Mouse (Mus musculus): ENCODE measurements around the gene Actn3.
"Not testable (repeated sequence)": the region's sequence is repeated elsewhere in the genome, so short reads cannot be mapped to it uniquely, and the experiment has no call there.

Gene Actn3

DNA sequence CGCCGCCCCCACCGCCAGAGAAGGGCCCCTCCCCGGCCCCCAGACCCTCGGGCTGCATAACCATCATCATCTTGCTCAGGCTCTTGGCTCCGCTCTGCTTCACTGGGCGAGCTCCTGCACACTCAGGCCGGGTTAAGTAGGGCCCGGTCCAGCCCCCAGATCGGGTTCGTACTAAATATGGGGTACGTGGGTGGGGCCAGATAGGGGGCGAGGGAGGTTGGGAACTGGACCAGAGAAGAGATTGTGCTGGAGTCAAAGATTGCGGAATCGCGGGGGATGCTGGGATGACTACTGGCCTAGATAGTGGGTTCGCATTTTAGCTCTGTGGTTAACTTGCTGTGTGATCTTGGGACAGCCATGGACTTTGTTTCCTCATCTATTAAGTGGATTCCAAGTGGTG lies at the start of gene Actn3:
Gene Actn3, minus strand, starts transcription at position 125 of the 400 bp plus-strand sequence.
- no peak for DNase-seq

DNA sequence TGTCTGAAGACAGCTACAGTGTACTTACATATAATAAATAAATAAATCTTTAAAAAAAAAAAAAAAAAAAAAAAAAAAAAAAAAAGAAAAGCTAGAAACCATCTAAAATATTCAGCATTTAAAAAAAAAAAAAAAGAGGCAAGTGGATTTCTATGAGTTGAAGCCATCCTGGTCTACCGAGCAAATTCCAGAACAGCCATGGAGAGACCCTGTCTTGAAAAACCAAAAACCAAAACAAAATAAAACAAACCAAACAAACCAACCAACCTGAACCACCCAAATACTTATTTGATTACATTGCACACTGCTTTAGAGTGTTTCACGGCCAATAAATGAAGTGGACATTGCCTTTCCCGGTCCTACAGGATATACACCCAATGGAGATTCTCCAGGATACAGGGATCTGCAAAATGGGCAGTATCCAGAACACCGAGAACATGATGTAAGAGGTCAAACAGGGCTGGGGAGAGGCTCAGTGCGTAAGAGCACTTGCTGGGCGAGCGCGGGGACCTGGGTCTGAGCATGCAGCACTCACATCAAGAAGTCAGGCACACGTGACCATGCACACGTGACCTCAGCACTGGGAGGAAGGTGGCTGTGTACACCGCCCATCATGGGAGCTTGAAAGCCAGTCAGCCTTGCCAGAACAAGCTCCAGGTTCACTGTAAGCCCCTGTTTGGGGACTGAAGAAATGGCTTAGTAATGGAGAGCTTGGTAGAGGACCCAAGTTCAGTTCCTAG lies 47.6 kb upstream of the Actn3 start:
- no peak for DNase-seq

DNA sequence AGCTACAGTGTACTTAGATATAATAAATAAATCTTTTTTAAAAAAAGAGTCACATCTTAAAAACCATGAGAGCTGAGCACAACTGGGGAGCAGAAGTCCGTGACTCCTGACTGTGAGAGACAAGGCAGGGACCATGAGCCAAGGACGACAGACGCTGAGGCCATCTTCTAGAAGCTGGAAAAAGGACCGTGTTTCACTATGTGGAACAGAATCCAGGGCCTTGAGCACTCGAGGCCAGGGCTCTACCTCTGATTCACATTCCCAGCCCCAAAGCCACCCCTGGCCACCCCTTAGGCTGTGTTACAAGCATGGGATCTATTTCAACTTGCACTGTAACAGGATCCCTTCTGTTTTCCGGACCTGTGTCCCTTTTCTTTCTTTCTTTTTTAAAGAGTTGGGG lies 41.9 kb upstream of the Actn3 start:
- no peak for DNase-seq

DNA sequence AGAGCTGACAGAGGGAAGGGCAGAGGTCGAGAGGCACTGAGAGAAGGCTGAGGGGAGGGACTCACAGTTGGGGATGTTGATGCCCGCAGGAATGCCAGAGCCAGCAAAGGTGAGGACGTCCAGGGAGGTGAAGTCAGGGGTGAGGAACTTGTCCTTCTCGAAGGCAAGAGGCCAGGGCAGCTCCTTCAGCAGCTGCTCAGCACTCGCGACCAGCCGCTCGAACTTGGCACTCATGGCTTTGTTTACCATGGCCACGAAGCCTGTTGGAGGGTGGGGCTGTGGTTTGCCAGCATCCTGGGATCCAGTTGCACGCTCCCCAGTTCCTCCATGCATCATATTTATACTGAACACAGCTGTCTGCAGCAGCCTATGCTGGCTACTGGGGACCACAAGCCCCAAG lies 39.1 kb upstream of the Actn3 start:
- no peak for DNase-seq

DNA sequence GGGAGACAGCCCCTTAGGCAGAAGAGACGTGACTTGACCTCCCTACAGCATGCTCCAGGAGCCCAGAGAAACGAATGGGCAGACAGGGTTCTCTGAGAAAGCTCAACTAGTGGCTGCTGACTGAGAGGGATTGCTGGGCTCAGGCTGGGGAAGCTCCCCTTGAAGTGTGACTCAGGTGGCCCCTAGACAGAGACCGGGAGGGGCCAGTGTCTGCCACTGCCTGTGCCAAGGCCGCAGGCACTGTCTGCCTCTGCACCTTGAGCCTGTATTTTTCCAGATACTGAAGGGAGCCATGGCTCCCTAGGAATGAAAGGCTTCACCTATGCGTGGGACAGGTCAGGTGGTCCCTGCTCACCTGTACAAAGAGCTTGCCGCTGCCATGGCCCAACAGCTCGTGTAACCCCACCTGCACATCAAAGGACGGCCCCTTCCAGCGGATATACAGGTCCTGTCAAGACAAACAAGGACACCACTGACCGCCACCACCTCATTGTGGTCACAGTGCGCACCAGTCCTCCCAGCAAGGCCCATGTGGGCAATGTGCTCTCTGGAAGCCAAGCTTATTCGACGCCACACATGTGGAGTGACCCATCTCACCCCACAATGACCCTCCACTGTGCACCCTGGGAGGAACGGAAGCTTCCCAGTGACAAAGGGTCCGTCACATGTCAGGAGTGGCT lies 38.4 kb upstream of the Actn3 start:
- no peak for DNase-seq

DNA sequence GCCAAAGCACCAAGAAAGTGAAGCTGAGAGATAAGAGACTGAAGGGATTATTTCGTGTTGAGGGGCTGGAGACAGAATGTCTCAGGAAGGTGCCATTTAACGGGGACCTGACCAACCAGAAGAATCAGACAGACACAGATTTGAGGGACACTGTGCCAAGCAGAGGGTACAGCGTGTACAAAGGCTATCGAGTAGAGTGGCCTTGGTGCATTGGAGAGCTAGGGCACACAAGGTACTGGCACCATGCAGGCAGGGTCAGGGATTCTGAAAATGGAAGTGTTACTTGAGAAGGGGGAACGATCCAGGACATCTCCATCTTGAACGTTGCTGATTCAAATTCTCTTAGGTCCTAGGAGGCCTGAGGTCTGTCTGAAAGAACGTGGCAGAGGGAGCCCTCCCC lies 31.7 kb upstream of the Actn3 start:
- DNase-seq: no peak

DNA sequence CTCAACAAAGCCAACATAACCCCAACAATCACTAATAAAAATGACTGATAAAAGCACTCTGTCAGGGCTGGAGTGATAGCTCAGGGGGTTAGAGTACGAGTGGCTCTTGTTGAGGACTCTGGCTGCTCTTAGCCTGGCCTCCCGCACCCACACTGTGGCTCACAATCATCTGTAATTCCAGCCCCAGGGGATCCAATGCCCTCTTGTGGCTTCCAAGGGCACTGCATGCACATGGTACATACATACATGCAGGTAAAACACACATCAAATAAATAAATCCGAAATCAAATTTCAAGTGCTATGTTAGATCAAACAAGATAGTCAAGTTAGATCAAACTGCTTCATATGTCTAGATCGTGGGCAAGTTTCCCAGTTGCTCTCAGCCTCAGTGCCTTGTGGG lies 30.4 kb upstream of the Actn3 start:
- peak; percentile 51 to 65 for DNase-seq

DNA sequence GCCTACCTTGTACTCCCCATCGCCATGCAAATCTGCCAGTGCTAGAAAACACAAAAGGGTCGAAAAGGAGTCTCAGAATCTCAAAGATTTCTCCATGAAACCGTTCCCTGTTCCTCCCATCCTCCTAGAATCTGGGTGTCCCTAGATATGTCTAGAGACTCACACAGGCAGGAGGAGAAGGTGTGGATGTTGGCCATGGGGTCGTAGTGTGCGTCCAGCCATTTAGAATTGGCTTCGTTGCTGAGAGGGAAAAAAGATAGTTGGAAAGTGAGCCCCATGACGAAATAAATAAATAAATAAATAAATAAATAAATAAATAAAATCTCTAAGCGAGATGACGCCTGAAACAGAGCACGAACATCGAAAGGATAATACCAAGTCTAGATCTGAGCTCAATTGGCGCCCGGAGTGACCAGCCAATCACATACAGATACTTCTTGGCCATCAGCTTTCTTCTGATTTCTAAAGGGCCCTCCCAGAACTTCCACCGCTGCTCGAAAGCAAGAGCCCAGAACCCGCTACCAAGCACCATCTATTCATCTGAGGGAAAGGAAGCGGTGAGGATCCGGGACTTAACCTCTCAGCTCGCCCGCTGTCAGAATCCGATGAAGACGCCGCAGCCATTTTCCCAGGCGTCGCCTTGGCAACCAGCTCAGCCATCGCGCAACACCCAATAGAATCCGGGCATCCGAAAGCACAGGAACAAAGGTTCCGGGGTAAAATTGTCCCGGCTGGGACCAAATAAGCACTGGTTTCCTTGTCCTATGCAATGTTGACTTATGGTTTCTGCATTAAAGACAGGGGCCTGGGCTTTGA lies 28.5 kb upstream of the Actn3 start, which contains the start of gene Bbs1:
Gene Bbs1, minus strand, starts transcription at position 650 of the 816 bp plus-strand sequence.
- DNase-seq: peak; percentile 87 to 89

DNA sequence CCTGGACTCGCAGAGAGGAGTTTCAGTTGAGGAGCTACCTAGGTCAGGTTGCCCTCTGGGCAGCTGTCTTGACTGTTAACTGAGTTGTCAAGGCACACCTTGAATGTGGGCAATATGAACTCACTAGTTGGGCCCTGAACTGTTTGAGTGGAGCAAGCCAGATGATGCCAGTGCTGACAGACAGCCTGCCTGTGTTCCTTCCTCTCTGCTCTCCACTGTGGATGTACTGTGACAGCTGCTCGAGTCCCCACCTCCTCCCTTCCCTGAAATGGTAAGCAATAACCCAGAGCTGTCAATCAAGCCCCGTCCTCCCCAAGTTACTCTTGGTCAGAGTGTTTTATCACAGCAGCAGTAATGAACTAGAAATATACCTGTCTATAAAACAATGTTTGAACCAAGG lies 22.2 kb upstream of the Actn3 start:
- DNase-seq: no peak

DNA sequence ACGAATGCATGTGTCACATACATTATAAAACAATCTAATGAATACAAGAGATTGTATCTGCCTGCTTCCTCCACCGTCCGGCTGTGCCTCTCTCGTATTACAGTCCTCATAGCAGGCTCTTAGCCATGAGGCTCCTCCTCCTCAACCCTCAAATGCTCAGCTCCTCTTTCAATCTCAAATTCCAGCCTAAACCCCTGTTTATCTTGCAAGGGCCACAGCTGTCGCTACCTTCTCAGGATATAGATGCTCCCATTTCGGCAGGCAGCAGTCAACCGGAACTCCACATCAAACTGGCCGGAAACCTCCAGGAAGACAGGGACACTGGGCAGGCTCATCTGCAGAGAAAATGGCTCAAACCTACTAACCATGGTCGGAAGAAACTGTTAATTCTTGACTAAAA lies 21.3 kb upstream of the Actn3 start:
- DNase-seq: no peak

DNA sequence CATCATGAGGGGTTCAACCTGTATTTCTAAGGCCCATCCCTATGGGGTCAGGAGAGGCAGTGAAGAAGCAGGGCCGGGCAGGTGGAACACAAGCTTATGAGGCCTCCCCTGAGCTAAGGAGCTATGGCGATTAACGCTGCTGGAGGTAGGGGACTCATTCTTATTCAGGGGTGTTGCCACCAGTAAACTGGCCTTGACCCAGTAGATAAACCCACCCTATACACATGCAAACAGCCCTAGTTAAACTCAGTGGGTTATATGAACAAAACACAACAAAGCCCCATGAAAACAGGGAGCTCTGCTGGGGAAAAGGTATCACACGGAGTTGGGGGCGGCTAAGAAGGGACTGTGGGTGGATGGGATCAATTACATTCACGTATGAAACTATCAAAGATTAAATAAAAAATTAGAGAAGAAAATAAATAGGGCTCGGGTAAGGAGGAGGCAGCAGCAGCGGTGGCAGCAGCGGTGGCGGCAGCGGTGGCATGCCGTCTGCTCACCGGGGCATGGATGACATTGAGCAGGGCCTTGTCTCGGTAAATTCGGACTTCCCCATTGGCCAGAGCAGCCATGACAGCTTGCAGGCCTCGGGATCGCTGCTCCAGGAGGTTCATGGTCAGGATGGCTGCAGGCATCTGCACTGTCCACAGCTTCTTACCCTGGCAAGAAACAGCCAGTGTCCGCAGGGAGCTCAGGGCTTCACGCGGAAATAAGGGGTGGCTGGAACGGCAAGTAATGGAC lies 19.2 kb upstream of the Actn3 start:
- DNase-seq: no peak

DNA sequence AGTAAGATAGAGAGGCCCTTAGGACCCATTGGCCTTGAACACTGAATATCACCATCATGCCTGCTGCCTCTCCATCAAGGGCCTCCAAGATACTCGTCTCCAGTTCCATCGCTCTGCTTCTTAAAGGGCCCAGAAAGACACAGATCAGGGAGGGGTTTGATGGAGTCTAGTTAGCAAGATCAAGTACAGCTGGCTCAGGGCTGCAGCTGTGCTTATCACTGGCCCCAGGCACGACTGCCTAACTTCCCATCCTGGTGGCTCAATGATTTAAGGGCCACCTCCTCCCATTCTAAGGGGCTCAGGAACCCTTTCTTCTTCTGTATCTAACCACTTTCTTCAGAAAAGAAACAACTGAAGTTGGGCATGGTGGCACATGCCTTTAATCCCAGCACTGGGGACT lies 14.1 kb upstream of the Actn3 start:
- no peak for DNase-seq

DNA sequence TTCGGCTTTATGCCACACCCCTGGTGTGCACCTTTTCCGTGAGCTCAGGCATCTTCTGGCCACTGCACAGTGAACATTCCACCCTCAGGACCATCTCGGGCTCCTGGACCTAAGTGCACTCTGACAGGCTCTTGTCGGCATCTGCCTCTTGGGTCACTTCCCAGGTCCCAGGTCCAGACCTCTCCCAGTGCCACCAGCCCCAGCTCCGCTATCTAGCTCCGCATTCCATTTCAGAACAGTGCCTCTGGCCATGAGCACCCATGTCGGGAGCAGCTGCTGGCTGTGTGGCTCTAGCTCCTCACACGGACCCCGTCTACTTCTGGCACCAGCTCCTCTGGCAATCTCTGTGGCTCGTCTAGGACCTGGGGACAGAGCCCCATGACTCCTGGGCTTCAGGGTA lies 12.1 kb upstream of the Actn3 start:
- no peak for DNase-seq

DNA sequence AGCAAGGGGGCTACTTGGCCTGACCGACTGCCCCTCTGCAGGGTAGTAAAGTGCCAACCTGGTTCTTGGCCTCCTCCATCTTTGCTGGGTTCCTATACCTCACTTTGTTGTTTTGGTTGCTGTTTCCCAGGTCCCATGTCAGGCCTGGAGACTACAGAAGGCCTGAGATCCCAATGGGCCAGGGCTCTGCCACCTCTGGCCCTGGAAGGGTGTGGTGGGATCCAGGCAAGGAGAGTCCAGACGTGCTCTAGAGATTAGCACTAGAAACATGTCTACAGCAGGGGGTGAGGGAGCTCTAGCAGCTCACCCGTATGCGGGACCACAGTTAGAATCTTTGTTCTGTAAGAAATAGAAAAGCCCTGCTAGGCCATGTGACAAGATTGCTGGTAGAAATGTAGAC lies 6.3 kb upstream of the Actn3 start:
- DNase-seq: no peak

DNA sequence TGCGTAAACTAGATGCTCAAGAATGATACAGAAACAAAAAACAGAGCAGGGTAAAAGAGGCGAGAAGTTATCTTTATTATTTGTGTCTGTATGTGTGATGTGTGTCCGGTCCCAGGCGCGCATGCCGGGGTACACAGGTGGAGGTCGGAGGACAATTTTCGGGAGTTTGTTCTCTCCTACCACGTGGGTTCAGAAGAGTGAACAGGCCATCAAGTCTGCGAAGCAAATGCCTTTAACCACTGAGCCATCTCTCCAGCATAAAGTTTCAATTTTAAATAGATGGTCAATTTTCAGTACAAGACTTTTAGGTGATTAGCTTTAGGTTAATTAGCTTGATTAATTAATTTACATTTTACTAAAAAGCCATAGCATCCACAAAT lies 1.6 kb upstream of the Actn3 start:
- DNase-seq: no peak

DNA sequence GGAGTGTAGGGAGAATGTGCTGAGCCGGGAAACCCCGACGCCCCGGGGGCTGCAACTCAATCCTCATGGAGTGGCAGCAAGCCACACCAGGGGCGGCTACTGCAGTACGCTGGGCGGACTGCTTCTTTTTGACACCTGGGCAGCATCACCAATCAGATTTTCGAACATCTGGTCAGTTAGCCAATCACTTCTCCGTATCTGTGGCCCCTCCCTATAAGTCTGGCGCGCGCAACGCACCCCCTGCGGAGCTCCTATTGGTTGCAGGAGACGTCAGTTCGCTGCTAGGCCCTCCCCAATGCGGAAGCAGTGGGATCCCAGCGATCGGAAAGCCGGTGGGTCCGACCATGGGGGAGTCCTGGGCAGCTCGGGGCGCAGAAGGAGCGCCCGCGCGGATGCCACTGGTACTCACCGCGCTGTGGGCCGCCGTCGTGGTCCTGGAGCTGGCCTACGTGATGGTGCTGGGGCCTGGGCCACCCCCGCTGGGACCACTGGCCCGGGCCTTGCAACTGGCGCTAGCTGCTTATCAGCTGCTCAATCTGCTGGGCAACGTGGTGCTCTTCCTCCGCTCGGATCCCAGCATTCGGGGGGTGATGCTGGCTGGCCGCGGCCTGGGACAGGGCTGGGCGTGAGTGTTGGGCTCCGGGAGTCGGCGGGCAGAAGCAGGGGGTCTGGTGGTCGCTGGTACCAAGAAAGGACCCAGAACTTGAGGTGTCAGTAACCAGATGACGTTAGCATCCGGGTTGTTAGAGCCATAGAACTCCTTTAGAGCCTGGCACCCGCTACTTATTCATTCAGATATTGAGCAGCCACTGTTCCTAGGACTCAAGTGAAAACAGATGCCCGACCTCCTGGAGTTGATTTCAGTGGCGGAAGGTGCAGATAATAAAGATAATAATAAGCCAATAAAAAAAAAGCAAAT lies 955 bp upstream of the Actn3 start, which contains the start of gene Zdhhc24:
Gene Zdhhc24, plus strand, starts transcription at position 264 of the 919 bp plus-strand sequence.
- peak; percentile 98 to 99 for DNase-seq

DNA sequence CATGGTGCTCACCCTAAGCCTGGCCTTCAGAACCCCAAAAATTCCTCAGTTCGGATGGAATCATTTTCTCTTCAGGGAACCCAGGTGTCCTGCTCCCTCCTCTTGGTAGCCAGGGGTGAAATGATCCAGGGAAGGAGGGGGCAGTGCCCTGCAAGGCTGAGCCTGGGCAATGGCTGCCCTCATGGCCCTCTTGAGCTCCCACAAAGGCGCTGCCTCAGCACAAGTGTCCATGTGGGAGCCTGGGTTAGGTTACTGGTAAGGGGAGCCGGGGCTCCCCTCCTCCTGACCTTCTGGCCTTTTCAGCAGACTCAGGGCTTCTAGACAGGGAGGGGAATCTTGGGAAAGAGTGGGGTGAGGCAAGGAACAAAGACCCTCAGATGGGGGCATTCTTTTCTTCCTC lies 954 bp downstream of the Actn3 start:
- DNase-seq: no peak

DNA sequence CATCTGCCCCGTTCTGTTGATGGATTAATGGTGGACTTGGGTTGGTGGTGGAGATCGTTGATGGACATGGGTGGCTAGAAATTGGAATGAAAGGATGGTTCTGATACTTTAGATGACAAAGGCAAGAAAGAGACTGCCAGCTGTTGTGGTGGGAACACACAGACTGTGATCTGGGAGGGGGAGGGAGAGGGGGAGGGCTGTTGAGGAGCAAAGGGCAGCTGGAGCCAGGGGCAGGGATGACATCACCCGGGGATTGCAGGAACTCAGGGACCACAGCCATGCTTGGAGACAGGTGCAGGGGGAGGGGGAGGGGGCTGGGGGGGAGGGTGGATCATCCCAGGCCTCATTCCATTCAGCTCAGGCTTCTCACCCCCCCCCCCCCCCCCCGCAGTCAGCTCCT lies 1.5 kb downstream of the Actn3 start:
- no peak for DNase-seq

DNA sequence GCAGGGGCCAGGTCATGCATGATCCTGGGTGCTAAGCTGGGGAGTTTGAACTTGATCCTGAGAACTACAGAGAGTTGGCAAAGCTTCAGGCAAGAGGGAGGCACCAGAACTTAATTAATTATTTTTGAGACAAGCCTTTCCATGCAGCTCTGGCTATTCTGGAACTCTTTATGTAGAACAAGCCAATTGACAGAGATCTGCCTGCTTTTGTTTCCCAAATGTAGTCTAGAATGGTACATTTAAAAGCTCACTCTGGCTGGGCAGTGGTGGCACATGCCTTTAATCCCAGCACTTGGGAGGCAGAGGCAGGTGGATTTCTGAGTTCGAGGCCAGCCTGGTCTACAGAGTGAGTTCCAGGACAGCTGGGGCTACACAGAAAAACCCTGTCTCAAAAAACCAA lies 3.1 kb downstream of the Actn3 start:
- not testable (repeated sequence) for DNase-seq

DNA sequence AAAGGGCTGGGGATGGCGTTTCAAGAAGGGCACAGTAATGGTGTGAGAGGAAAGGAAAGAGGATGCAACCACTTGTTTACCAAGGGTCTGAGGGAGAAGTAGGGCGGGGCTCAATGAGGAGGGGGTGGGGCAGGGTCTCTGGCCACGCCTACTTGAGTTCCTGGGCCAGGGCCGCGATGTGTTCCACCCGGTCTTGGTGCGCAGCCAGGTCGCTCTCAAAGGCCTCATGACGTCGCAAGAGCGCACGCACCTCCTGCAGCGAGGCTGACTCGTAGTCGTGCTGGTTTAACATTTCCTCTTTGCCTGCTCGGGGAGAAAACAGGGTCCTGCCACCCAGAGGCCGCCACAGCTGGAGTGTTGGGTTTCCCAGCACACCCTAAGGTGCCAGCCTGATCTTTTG lies 12.6 kb downstream of the Actn3 start:
- peak; percentile 30 to 64 for DNase-seq

DNA sequence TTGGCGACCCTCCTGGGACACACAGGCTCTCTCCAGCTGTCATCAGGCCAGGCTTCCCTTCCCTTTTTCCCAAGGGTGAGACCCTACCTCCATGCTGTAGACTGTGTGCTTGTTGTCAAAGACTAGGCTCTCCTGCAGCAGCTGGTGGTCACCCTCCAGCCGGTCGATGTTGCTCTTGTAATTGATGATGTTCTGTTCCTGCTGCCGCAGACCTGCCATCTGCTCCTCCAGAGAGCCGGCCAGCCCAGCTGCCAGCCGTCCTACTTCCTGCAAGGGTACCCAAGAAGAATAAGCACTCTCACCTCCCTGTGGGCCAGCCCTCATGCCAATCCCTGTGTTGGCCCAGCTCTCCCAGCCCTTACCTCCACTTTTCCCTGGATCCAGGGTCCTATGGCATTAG lies 14.7 kb downstream of the Actn3 start:
- peak; percentile 46 to 47 for DNase-seq

DNA sequence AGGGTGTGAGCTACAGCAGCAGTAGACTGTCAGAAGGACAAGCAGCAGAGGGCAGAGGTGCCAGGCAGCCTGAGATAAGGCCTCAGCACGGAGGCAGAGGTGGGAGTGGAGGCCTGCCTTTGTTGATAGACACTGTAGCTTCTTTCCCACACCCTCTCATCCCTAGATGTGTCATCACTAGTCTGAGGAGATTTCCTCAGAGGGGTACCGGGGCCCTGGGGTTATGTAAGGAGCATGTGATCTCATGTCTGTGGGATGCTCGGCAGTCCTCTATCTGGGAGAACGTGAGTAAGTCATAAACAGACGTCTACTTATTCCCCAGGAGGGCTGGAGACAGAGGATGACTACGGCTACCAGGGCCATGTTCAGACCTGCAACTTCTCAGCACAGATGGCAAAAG lies 18.6 kb downstream of the Actn3 start:
- DNase-seq: no peak
